Mouse (Mus musculus): ENCODE data around the gene Selenon. TPM values are rescaled to one million over a fixed set of nuclear protein-coding genes. Genes with fewer than 3 reads are reported as not detected.
A peak's percentile ranks its signal among the peaks of the same experiment; 100 is the strongest.

Gene Selenon
- total RNA-seq (2021) (10 to 100 TPM; 21.9 to 42.5 TPM), polyA plus RNA-seq (2012; rRNA removed) (34.5 and 35.1 TPM in 2 replicates)
- long read RNA-seq, transcript Selenon-201 (12 exons, 3,445 nt), result major isoform, 30 of 45 reads
- long read RNA-seq, partial matches to known transcripts, result 3 of 45 reads
- long read RNA-seq, other reads (novel, unspliced or antisense), result 12 of 45 reads

GRCm38 (mm10) chr4:134551494-134552316 is at the start of gene Selenon:
Selenon (minus strand) TSS chr4:134552166.
- peak; percentile 88 for DNase-seq

DNA sequence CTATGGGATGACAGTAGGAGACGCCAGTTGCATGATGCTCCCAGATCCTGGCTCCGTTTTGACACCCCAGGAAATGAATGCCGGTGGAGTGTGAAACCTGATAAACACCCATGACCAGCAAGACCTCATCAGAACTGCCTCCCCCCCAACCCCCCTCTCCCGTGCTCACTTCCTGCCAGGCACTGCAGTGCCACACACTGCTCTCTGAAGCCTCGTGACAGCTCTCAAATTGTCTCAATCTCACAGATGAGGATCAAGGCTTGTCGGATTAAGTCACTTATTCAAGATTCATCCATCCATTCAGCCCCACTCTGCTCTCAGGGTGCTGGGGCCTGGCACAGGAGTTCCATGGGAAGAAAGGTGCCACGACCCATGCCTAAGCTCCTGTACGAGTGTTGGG is 49.4 kb upstream of the Selenon start:
- DNase-seq, result no peak

DNA sequence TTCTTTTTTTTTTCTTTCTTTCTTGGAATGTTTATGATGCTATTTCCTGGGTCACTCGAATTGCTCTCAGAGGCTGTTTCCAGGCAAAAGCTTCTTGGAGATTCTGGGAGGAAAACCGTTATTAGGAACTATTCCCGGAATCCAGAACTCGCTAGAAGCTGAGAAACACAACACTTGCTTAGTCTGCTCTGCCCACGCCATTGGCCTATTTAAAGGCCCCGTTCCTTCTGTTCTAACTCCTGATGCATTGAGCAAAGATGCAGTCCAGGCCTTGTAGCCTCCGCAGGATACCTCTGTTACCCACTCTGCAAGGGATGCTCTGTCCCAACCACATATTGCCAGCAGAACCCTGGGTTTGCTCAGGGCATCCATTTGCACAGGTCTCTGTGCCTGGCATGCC is 48.8 kb upstream of the Selenon start:
- DNase-seq, result no peak

DNA sequence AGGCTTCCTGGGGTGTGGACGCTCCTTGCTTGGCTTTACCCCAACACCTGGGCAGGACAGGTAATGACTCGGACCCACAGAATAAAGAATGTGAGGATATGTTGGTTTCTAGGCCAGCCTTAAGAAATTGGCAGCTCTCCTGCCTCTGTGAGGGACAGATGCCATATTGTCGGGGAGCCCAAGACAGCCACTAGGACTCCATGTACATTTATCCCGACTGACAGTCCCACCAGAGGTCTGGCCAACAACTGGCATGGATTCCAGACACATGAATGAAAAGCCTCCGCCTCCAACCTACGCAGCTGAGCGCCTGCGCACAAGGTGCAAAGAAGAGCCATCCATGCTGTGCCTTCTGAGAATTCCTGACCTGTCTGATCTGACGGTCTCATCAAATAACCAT is 48.1 kb upstream of the Selenon start:
- no peak for DNase-seq

GRCm38 (mm10) chr4:134596816-134597692 is 45.1 kb upstream of the Selenon start:
- no peak for DNase-seq

GRCm38 (mm10) chr4:134594731-134595439 is 42.9 kb upstream of the Selenon start:
- DNase-seq, result no peak

GRCm38 (mm10) chr4:134592442-134592841 is 40.5 kb upstream of the Selenon start:
- DNase-seq, result no peak

GRCm38 (mm10) chr4:134591506-134592061 is 39.6 kb upstream of the Selenon start:
- DNase-seq, result peak; percentile 89

GRCm38 (mm10) chr4:134590227-134590926 is 38.4 kb upstream of the Selenon start:
- no peak for DNase-seq

- no peak for DNase-seq
Observed at GRCm38 (mm10) chr4:134589786-134590185, 37.8 kb upstream of the Selenon start.

DNA sequence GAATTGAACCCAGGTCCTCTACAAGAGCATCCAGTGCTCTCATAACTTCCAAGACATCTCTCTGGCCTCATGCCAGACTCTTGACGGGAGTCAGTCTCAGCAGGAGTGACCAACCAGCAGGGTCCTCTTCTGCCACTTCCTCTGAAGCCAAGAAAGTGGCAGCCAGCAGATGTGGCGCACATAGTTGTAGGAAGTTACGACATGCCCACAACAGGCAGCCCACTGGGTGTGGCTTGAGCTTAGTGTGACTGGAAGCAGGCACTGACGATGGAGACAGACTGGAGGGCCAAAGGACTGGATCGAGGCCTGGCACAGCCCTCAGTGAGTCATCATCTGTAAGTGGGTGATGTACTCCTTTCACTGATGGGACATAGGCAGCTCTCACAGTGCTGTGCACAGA is 37.0 kb upstream of the Selenon start:
- peak; percentile 71 for DNase-seq

GRCm38 (mm10) chr4:134588287-134588686 is 36.3 kb upstream of the Selenon start:
- DNase-seq, result no peak

DNA sequence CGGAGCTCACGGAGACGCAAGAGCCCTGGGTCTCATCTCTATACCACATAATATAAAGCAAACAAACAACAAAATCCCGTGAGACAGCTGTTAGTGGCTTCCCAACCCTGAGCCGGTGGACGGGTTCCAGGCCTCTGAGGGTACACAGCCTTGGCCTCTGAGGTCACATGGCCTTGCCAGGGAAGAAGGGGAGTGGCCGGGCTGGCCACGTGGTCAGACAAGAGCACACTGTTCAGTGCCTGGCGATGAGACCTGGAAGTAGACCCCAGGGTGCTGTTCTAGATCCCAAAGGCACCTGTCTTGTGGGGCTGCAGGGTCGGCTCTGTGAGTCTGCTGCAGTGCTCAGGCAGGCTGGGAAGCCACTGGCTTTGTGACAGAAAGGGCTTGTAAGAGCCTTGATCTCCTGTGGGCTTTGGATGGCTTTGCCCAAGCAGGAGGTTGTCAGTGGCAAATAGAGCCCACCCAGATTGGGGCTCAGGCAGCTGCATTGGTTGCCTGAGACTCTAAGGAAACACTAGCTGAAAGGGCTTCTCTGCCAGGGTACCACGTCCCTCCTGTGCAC is 35.8 kb upstream of the Selenon start:
- peak; percentile 88 for DNase-seq

DNA sequence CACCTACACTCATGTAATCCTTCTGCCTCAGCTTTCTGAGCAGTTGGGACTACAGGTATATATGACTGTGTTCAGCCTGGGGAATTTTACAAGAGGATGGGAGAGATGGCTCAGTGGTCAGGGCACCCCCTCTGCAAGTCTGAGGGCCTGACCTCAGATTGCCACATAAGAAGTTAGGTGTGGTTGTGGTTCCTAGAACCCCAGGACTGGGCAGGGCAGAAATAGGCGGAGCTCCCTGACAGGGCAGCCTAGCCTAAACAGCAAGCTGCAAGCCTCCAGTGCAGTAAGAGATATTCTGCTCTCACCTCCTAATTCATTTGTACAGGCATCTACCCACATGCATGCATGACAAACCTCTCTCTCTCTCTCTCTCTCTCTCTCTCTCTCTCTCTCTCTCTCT is 34.7 kb upstream of the Selenon start:
- DNase-seq, result no peak

GRCm38 (mm10) chr4:134586126-134586525 is 34.2 kb upstream of the Selenon start:
- DNase-seq, result no peak

DNA sequence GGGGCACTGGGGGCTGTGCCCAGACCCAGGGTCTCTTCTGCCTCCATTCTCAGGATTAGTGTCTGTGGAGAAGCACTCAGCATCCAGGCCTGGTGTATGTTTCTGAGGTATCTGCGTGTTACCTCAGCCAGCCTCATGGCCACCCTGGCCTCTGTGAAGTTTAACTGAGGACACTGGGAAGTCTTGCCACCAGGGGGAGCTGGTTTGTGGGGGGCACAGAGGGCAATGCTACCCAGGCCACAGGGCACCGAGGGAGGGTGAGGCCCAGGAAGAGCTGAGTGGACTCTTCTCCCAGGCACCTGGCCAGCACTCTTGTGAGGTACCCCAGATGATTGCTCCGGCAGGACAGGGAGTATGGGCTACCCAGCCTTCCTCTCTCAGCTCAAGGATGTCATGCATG is 31.5 kb upstream of the Selenon start:
- peak; percentile 38 for DNase-seq

DNA sequence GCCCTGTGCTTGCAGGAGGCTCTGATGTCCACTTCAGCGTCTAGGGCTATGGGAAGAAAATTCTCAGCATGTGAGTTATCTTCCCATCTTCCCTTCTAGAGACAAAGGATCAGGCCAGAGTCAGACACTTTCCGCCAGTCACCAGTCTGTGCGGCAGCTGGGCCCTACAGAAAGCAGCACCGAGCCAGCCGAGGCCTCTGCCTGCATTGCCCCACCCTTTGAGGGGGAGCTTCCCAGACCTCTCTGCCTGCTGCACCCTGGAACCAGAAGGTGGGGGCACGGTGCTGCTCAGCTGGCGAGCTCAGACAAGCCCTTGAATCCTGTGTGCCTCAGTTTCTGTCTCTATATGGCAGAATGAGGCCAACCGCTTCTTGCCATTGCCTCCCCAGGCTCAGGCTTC is 29.4 kb upstream of the Selenon start:
- DNase-seq, result no peak

- no peak for DNase-seq
Observed at GRCm38 (mm10) chr4:134580351-134581148, 28.6 kb upstream of the Selenon start.

- DNase-seq, result no peak
Observed at GRCm38 (mm10) chr4:134579620-134580019, 27.7 kb upstream of the Selenon start.

- DNase-seq, result no peak
Observed at GRCm38 (mm10) chr4:134579212-134579611, 27.2 kb upstream of the Selenon start.

Data from adrenal gland, adult 2 months (tissue).